Mouse (Mus musculus): Measurements from ENCODE around the gene Akap4. TPM values are rescaled to one million over a fixed set of nuclear protein-coding genes. Genes with fewer than 3 reads are reported as not detected.

The Akap4 gene
- not detected in 2 replicates for polyA plus RNA-seq (2012; ENCODE audit: low replicate concordance)

DNA sequence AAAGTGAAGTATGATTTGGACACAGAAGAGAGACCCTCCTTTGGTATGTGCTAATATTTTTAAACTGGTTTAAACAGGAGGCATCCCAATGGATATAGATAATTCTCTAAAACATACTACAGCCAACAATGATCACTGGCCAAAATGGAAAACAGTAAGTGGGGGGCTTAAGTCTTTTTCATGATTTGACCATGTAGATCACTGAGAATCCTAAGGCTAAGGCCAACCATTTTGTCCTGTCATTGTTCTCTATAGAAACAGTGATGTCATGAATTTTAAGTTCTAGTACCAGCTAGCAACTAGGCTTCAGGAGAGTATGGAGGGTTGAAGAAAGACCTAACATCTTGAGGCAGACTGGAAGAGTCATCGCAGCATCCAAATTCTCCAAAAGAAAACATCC is at the start of gene Akap4:
Gene Akap4, plus strand, starts transcription at position 301 of the 400 bp plus-strand sequence.

DNA sequence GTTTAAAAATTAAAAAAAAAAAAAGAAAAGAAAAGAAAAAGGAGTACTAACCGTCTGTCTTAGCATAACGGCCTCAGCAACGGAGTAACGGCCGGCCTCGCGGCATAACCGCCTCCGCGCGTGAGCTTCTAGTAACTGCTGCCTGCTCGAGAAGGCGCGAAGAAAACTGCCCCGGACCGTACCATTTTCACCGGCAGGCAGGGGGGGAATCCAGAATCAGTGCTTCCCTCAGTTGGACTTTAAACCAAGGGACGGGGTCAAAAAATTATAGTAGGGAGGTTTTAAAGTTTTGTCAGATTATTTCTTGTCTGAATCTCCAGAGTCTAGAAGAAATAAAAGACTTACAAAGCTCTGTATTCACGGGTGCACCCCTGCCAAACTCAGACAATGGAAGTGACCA is 25.8 kb upstream of the Akap4 start, which contains the start of gene Ccnb3:
Gene Ccnb3, minus strand, starts transcription at position 101 of the 400 bp plus-strand sequence.

Other genes starting within 250 kb of the Akap4 start
- not detected in 2 replicates for gene Ccnb3, start 25.9 kb upstream of the Akap4 start, polyA plus RNA-seq (2012; ENCODE audit: low replicate concordance)